Mouse (Mus musculus) frontal cortex, postnatal 10 days (tissue): ENCODE results near the gene Asah2.
"Not testable (repeated sequence)": the region's sequence is repeated elsewhere in the genome, so short reads cannot be mapped to it uniquely, and the experiment has no call there.

ENCODE experiments used
- DNase-seq, 2 experiments: peaks; one replicate each; pipeline ENCODE4 v3.0.0; 2022; ENCODE audit warnings: low spot score in 2 of 2, mixed read lengths in 1 of 2

Asah2 gene

DNA sequence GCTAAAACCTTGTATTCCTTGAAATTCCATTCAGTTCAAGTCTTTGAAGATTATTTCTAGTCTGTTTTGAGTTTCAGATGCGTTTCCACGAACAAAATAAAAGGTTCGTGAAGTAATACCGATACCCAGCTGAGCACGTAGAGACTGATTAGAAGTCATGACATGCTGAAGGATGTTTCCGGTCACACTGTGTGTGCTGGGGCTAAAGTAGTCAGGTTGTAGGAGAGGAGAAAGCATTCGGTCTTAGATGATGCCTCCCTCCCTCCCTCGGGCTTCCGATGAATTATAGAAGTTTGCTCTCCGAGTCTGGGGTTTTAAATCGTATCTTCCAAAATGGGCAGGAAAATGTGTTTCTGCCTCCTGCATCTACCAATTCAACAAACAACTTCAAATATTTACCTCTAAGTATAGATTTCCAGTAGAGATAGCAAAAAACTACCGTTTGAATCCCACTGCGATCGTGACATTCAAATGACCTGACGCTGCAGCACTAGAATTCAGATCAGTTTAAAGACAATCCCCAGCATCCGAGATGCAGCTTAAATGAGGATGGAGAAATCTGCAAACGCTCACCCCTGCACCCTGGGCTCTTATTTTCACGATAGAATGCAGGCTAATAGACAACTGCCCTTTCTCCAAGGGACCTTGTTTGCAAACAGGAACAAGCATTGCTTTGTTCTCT lies 5.6 kb downstream of the Asah2 start:
- no peak for DNase-seq

DNA sequence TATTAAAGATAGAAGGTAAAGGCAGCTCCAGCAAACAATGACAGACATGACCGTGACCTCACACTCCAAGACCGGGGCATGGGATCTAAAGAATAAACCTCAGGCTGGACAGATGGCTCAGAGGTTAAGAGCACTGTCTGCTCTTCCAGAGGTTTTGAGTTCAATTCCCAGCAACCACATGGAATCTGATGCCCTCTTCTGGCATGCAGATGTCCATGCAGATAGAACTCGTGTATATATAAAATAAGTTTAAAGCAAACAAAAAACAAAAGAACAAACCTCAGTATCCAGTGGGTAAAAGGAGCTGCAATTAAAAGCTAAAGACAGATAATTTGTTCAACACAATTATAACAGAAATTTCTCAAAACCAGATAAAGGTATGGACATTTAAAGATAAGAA lies 9.4 kb downstream of the Asah2 start:
- DNase-seq = no peak

DNA sequence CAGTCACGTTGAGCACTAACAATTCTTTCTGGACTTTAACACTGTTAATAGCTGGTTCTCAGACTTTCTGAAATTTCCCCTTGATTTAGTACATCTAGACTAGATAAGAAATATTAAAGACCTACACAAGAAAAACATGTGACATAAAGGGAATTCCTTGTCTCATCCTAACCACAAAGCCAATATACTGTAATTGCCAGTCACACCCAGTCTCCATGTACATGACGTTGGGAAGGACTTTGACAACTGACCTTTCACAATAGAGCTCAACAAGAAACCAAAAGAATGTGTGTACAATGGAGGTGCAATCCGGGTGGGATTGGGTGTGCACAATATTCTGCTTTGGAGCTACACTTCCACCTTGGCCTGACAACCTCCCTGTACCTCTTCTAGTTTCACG lies 15.7 kb downstream of the Asah2 start:
- DNase-seq = no peak

DNA sequence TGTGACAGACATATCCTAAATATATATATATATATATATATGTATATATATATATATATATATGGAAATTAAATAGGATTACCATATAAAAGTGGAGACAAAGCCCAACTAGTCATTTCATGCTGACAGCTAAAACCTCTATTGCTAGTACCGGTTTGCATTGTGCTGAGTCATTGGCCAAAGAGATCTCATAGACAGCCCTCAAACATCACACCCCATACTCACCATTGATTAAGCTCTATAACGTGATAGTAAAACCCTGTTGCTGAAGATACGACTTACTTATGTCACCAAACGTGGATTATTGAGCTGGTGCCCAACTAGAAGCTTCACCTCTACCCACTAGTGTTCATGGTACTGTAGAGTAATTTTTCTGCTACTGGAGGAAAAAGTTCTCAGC lies 17.2 kb downstream of the Asah2 start:
- DNase-seq = no peak

DNA sequence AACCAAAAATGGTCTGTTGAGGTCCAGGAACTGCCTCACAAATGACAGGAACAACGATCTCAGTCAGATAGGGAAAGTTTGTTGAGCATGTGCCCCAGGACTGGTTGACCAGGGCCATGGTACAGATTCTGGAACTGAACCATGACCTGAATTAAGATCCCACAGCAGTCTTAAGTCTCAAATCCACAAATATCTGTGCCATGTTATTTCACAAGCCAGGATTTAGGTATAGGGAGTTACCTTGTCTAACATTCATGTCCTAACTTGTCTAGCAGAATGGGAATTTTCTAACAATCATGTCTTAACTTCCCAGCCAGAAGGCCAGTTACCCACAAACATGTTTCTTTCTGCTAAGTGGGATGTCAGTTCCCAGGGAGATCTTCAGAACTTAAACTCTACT lies 19.4 kb downstream of the Asah2 start:
- DNase-seq = no peak

DNA sequence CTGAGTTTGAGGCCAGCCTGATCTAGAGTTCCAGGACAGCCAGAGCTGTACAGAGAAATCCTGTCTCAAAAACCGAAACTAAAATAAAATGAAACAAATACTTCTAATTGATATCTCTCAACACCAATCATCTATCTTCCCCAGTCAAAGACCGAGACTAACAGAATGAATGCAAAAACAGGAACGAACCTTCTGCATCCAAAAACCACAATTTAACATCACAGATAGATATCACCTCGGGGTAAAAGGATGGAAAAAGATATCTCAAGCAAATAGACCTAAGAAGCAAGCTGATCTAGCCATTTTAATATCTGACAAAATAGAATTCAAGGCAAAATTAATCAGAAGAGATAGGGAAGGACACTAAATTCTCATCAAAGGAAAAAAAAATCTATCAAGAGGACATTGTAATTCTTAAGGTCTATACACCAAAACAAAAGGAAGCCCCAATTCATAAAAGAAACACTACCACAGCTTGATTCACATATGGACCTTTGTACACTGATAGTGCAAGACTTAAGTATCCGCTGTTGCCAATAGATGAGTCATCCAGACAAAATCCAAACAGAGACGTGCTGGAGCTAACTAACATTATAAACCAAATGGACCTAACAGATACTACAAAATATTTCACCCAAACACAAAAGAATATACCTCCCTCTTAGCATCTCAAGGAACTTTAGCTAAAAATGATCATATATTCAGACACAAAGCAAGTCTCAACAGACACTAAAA lies 20.1 kb downstream of the Asah2 start:
- no peak for DNase-seq

DNA sequence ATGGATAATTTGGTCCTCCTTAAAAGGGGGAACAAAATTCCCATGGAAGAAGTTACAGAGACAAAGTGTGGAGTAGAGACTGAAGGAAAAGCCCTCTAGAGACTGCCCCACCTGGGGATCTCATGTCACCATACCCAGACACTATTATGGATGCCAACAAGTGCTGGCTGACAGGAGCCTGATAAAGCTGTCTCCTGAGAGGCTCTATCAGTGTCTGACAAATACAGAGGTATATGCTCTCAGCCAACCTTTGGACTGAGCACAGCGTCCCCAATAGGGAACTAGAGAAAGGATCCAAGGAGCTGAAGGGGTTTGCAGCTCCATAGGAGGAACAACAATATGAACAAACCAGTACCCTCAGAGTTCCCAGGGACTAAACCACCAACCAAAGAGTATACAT lies 23.2 kb downstream of the Asah2 start:
- not testable (repeated sequence) for DNase-seq

DNA sequence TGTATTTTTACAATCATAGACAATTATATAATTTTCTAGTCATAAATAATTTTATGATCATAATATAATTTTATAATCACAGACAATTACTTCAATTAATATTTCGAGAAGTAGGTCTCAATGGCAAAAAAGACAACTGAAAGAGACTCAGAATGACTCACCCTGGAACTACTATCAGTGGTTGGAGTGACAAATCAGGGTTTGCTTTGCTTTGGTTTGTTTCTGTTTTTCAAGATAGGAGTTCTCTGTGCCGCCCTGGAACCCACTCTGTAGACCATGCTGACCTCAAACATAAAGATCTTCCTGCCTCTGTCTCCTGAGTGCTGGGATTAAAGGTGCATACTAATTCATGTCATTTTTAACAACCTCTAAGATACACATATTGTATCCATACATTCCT lies 37.7 kb downstream of the Asah2 start:
- DNase-seq = no peak

DNA sequence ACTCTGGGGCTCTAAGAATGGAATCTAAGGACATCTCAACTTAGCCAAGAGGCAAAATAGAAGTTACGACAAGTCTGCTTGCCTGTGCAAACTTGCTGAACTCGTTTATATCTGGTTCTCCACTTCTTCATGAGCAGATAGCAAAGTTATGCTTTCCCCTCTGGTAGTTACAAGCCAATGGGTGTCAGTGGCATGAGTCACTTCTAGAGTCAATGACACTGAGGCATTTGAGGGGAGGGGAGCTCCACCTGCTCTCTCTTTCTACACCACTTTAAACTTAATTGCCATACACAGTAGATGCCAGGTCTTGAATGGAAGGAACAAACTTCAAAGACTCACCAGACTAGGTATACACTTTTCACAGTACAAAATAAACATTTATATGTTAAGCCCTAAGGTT lies 38.4 kb downstream of the Asah2 start:
- DNase-seq = no peak

DNA sequence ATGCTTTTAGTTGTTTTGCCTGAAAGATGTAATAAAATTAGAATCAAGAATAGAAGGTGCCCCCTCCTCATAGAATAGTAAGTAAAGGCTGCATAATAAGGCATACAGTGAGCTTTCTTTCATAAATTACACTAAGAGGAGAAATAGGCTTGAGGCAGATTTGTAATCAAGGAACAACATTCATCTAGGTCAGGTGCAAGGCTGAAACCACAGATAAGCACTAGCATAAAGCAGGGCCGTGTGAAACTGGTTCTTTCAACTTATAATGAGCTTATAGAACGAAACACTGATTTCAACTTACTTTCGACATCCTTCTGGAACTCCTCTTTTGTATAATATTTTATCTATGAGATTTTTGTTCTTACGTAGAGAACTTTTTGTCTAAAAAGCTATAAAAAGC lies 40.3 kb downstream of the Asah2 start:
- no peak for DNase-seq

DNA sequence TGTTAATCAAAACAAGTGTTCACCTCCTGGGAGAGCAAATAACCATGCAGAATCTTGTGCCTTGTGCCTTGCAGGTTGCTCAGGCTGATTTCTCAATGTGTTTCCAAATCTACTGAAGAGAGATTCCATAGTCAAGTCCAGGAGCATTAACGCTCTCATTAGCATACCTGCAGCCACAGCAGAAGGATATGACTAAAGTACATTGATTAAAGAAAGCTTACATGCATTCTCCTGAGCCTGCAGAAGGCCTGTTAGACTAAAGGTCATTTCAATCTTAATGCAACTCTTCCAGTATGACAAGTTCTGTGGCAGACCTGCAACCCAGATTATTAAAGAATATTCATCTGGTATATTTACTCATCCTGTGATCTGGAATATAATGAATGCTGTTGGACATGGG lies 46.7 kb downstream of the Asah2 start:
- no peak for DNase-seq

DNA sequence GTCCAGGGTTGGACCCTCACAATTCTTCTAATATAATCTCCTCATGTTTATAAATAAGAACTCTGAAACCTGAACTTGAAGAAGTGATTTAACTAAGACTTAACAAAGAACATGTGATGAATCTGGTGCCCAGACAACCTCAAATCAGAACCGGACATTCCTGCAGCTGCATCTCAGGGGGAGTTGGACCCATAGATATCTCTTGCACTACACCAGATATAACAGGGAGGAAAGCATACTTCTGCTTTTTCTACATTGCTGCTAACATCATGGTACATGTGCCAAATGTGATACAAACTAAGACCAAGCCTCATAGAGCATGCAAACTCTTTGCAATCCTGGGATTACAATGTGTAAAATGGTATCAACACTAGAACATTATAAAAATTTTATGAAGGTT lies 51.8 kb downstream of the Asah2 start:
- no peak for DNase-seq

DNA sequence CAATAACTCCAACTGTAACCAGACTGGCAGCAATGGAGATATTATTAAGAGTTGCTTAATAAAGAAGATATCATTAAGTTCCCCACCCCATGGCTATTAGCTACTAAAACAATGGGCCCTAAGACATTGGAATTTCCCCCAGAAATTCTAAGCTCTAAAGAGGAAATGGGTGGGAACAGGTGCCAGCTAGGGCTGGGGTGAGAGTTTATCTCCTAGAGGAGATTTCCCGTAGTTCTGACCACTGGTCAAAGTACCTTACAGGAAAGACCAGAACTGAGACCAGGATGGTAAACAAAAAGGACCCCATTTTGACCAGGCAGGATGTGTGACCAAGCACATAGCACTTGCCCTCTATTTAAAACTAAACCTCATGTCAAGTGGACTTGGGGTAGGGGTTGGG lies 52.3 kb downstream of the Asah2 start:
- no peak for DNase-seq

DNA sequence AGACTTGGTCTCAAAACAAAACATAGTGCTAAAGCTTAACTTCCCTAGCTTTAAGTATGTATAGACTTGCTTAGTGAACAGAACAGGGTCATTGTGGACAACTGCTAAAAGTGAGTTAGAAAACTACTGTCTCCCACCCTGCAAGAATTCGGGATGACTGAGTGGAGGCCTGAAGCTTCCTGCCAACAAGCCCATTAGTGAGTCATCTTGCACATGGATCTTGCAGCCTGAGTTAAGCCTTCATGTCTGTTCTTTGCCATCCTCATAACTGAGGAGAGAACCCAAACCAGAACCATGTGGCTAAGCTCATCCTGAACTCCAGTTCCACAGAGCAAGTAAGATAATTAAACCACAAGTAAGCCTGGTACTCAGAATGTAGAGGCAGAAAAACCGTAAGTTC lies 56.8 kb downstream of the Asah2 start:
- DNase-seq = no peak

DNA sequence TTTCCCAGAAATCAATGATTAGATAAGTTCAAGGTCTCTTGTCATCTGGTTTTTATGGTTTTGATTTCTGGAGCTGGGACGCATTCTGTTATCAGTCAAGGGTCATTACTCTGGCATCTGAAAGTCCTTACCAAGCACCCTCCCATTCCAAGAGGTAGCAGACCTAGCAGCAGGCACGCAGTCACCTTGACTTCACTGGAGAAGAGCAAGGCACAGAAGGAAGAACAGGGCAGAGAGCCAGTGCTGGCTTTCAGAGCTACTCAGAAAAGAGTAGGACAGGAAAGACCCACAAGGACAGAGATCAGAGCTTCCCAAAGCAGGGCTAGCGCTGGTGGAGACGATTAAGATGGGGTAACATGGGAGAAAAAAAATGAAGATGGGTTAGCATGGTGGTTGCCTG lies 75.1 kb downstream of the Asah2 start:
- no peak for DNase-seq

DNA sequence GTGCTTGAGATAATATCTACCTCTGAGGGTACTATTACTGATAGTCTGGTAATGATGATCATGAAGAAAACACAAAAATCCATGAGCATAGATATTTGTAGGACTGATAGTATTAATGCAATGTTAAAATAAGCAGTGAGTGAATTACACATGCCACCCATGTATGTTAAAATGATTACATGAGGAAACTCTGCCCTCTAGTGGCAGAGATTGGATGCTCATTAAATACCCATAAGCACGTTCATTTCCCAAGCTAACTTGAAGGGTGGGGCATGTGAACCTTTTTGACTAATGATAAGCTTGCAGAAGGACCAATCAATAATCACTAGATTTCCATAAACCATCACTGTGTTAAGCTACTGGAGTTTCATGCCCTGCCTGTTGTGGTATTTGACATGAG lies 77.6 kb downstream of the Asah2 start:
- DNase-seq = no peak

DNA sequence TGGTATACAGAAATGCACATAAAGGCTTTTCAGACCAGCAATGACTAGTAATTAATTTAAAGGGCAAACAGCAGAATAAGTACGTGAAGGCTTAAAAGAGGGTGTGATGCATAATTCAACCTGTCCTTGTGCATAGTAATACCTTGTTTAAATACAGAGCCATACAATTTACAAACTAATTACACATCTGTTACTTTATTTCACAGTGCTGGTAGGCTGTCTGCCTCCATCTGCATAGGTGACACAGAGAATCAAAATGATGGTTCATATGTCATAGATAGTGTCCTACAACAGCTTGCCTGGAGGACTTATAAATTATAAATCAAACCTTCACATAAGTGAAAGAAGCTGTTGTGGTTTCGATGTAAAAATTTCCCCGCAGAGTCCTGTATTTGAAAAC lies 82.6 kb downstream of the Asah2 start:
- DNase-seq = no peak

DNA sequence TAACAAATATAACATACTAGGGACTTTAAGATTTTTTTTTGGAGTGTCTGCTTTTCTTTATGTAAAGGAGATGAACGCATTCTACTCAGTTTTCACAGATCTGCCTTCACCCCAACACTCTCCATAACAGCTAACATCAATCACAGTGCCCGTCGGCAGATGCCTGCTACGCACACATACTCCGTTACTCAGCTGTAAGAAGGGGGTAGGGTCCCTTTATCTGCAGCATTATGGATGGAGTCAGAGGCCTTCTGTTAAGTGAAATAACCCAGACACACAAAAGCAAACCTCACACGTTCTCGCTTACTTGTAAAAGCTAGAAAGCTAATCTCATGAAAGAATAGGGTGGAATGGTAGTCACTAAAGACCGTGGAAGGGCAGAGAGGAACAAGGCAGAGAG lies 88.3 kb downstream of the Asah2 start:
- no peak for DNase-seq

DNA sequence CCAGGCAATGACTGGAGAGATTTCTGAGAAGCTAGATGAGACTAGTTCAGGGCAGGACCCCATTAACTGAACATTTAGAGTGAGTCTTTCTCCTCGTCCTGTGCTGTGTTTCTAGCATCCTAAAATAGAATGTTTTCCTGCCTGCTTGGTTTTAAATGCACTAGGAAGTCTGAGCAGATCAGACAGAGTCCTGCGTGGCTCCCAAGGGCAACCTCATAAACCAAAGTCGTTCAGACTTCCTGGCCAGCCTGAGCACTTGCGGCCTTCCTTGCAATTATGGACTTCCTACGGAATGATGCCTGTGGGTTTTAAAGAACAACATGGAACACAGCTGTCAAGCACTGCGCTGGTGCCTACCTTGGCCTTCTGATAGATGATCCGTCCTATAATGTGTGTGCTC lies 89.4 kb downstream of the Asah2 start:
- no peak for DNase-seq

DNA sequence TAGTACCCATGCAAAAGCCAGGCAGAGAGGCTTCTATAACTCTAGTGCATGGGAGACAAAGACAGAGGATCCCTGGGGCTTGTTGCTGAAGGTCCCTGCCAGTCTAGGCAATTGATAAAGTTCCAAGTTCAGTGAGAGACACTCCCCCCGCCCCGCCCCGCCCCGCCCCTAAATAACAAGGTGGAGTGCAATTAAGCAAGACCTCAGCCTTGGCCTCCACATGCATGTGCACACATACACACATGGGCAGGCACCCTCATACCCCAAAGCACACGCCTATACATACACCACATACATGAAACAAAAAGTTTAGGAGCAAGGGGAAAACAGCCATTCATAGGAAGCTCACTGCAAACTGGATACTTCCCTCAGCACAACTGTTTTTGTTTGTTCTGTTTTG lies 90.0 kb downstream of the Asah2 start:
- DNase-seq = no peak

DNA sequence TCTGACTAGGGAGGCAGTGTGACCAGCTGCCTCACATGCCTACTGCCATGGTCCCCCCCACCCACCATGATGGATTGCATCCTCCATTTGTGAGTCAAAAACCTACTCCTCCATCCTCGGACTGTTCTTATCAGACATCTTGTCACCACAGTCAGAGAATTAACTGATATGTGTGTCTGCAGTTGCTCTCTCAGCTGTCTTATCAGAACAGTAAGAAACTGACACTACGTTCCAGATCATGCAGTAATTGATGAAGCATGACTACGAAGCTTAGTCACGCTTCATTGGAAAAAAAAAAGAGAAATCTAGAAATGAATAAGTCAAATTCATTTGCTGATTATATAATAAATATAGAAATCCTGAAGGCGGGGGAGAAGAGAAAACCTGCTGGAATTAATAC lies 105.4 kb downstream of the Asah2 start:
- no peak for DNase-seq

DNA sequence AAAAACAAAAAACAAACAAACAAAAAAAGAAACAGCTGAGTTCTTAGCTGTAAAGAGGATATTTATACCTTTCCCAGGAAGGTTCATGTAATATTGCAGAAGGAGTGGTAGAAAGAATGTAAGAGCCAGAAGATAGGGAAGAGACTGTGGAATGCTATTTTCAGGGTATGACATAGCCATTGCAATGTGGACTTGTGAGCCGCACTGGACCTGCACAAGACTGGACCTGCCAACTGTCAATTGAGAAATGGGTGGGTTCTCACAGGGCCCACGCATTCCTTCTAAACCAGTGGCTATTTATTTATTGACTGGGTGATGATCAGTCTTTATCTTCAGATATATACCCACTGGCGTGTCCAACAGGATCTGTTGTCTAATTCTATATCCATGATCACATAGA lies 111.1 kb downstream of the Asah2 start:
- no peak for DNase-seq

DNA sequence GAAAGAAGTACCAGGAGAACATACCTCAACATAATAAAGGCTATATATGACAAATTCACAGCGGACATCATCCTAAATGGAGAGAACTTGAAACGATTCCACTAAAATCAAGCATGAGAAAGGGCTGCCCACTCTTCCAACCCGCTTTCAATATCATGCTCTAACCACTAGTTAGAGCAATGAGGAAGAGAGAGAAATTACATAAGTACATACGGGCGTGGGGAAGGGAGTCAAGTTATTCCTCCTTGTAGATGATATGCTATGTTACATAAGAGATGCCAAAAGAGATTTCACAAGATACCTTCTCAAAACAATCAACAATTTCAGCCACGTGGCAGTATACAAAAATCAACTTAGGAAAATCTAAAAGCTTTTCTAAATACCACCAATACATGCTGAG lies 117.0 kb downstream of the Asah2 start:
- no peak for DNase-seq

DNA sequence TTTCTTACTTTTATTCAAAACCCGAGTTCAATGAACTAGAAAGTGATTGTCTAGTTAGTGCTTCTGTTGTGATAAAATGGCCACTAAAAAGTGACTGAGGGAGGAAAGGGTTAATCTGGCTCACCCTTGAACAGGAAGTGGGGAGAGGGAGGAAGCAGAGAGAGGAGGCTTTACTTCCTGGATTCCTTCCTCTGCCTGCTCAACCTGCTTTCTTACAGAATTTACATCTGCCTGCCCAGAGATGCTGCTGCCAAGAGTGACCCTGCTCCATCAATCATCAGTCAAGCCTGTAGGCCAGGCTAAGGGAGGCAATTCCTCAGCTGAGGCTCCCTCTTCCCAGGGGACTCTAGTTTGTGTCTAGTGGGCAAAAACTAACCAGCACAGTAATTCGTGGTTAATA lies 132.1 kb downstream of the Asah2 start:
- no peak for DNase-seq
